Mouse (Mus musculus) forebrain, embryonic 16.5 days (tissue): ENCODE data around the gene Isg15. TPM values are rescaled to one million over a fixed set of nuclear protein-coding genes. Genes with fewer than 3 reads are reported as not detected.
"Not testable (repeated sequence)": the region's sequence is repeated elsewhere in the genome, so short reads cannot be mapped to it uniquely, and the experiment has no call there.

Experiments used
- ATAC-seq: fragments of 200-750 bp; cut with Nextera tagmentation; 2 replicates; pipeline ENCODE4 v1.8.0; 2017; ENCODE audit warnings: mild to moderate bottlenecking, moderate library complexity
- H3K27ac ChIP-seq: fragments of 300-500 bp; sonication (generic); 2 replicates; pipeline ENCODE4 v1.5.1; 2014; ENCODE audit warnings: low read length, control low read depth
- H3K27me3 ChIP-seq: fragments of 300-500 bp; sonication (generic); replicated peaks from 2 replicates; pipeline ENCODE4 v1.6.1; 2014; ENCODE audit warnings: low read length; ENCODE audit not compliant: control insufficient read depth, insufficient read depth
- H3K36me3 ChIP-seq: fragments of 300-500 bp; sonication (generic); 2 replicates; pipeline ENCODE4 v1.6.1; 2014; ENCODE audit not compliant: control insufficient read depth, insufficient read depth
- H3K4me1 ChIP-seq: fragments of 300-500 bp; sonication (generic); replicated peaks from 2 replicates; pipeline ENCODE4 v1.6.1; 2014; ENCODE audit warnings: low read length; ENCODE audit not compliant: control insufficient read depth, insufficient read depth
- H3K4me2 ChIP-seq: fragments of 300-500 bp; sonication (generic); 2 replicates; pipeline ENCODE4 v1.6.1; 2014; ENCODE audit warnings: mild to moderate bottlenecking, low read length, control low read depth
- H3K4me3 ChIP-seq: fragments of 300-500 bp; sonication (generic); replicated peaks from 2 replicates; pipeline ENCODE4 v1.5.1; 2014; ENCODE audit warnings: mild to moderate bottlenecking, low read length, control low read depth
- H3K9ac ChIP-seq: fragments of 300-500 bp; sonication (generic); replicated peaks from 2 replicates; pipeline ENCODE4 v1.6.1; 2014; ENCODE audit warnings: low read depth, low read length, control low read depth
- H3K9me3 ChIP-seq: fragments of 300-500 bp; sonication (generic); 2 replicates; pipeline ENCODE4 v1.6.1; 2016; ENCODE audit warnings: low read length; ENCODE audit not compliant: control insufficient read depth
- WGBS: fragments of 180-500 bp; shearing (Covaris S2); extraction: QIAGEN DNeasy Blood & Tissue Kit; methylation state at CpG from one replicate; pipeline ENCODE4 v1.1.7; 2014; 5-methylcytosine and 5-hydroxymethylcytosine counted together
- polyA plus RNA-seq: library from polyadenylated mRNA; unstranded; fragments of >200 nt; fragmentation: Nextera tagmentation; extraction: Ambion mirVana; gene quantifications from 2 replicates; pipeline ENCODE4 v1.2.1, GENCODE M21; 2015

Isg15 gene
- polyA plus RNA-seq, 1 experiment from 2014 or later = 1.5 TPM

- peak overlapping the region; percentile 62 for H3K4me3 ChIP-seq
- peak overlapping the region; percentile 36; the same call in 1 of the 2 replicates for H3K9ac ChIP-seq
- peak overlapping the region; percentile 86 for H3K4me2 ChIP-seq
- 90% methylated on average over 5 of the region's 5 CpGs for WGBS
- peaks cover 3% of the 10 kb centered on the region; the same call in 1 of the 2 replicates for H3K36me3 ChIP-seq
- no peak overlapping the region for H3K27ac ChIP-seq
- no peaks in the 10 kb centered on the region for H3K9me3 ChIP-seq
- H3K27me3 ChIP-seq = no peaks in the 10 kb centered on the region
- no peak for ATAC-seq
- H3K4me1 ChIP-seq = peaks cover 81% of the 10 kb centered on the region
Observed at GRCm38 (mm10) chr4:156183747-156184146, 16.9 kb downstream of the Isg15 start.

DNA sequence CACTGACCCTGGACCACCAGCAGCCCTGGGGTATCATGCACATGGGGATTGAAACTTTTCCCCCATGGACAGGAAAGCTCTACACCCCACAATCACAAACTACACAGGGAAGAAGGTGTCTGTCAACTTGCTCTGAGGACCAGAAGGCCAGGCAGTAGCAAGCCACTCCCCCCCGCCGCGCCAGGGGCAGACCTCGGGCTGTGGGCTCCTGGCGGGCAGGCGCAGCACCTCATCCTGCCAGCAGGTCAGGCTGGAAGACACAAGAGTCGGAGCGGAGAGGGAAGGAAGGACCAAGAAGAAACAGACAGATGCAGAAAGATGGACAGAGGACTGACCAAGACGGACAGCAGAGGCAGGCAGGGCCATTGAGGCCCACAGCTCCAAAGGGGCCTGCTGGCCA is 23.0 kb downstream of the Isg15 start:
- Histone ChIP-seq H3K9me3 (no peaks in the 10 kb centered on the region), H3K27ac (no peak overlapping the region), H3K9ac (no peak overlapping the region), H3K27me3 (no peaks in the 10 kb centered on the region), H3K4me3 (no peak overlapping the region), H3K4me2 (no peak overlapping the region), H3K36me3 (peaks cover 47% of the 10 kb centered on the region), H3K4me1 (peaks cover 25% of the 10 kb centered on the region)
- WGBS = 92% methylated on average over 9 of the region's 9 CpGs
- ATAC-seq = no peak

- Histone ChIP-seq H3K27ac (no peak overlapping the region), H3K4me2 (no peak overlapping the region), H3K36me3 (peaks cover 79% of the 10 kb centered on the region), H3K4me1 (no peaks in the 10 kb centered on the region), H3K27me3 (no peaks in the 10 kb centered on the region), H3K4me3 (no peak overlapping the region), H3K9me3 (no peaks in the 10 kb centered on the region), H3K9ac (no peak overlapping the region)
- 94% methylated on average over 11 of the region's 11 CpGs for WGBS
- no peak for ATAC-seq
Observed at GRCm38 (mm10) chr4:156171828-156172227, 28.8 kb downstream of the Isg15 start.

DNA sequence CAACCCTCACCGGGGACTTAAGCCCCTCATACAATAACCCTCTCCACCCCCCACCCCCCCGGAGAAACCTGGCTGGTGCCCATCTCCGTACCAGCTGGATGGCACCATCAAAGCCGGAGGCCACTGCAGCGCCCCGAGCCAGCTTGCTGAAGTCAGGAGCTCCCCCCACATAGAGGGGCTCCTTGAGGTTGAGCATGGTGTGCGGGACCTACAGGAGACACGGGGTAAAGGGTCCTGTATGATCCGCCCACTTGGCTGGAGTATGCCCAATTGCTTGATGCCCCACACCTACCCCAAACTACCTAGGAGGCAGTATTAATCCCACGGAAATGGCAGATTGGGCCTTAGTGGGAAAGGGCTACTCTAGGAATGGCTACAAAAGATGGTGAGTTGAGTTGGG is 31.5 kb downstream of the Isg15 start:
- ATAC-seq = no peak
- Histone ChIP-seq H3K9me3 (no peaks in the 10 kb centered on the region), H3K27ac (no peak overlapping the region), H3K4me2 (no peak overlapping the region), H3K4me3 (no peak overlapping the region), H3K4me1 (no peaks in the 10 kb centered on the region), H3K9ac (no peak overlapping the region), H3K36me3 (peaks cover 84% of the 10 kb centered on the region), H3K27me3 (no peaks in the 10 kb centered on the region)
- WGBS = 94% methylated on average over 10 of the region's 10 CpGs

GRCm38 (mm10) chr4:156168611-156169010 is 32.0 kb downstream of the Isg15 start:
- H3K27ac ChIP-seq = no peak overlapping the region
- 95% methylated on average over 8 of the region's 8 CpGs for WGBS
- H3K4me3 ChIP-seq = no peak overlapping the region
- H3K4me2 ChIP-seq = no peak overlapping the region
- no peak overlapping the region for H3K9ac ChIP-seq
- no peak for ATAC-seq
- no peaks in the 10 kb centered on the region for H3K9me3 ChIP-seq
- H3K27me3 ChIP-seq = no peaks in the 10 kb centered on the region
- H3K4me1 ChIP-seq = no peaks in the 10 kb centered on the region
- H3K36me3 ChIP-seq = peaks cover 85% of the 10 kb centered on the region

DNA sequence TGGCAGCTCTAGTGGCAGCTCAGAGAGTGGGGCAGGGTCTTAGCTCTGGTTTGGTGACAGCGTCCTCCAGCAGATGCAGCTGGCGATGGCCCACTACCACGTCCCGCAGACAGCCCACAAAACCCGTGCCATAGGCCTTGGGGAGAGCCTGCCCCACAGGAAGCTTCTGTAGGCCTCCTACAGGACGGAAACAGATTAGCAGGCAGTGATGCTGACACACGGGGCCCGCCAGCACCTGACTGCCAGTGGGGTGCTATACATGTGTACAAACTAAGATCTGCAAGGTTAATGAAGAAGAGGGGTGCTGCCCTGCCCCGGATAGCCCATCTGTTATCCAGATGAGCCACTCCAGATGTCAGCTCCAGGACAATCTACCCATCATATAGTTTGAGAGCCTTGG is 34.1 kb downstream of the Isg15 start:
- Histone ChIP-seq H3K4me2 (no peak overlapping the region), H3K4me3 (no peak overlapping the region), H3K4me1 (no peaks in the 10 kb centered on the region), H3K9ac (no peak overlapping the region), H3K27ac (no peak overlapping the region), H3K9me3 (peaks cover 7% of the 10 kb centered on the region; the same call in 1 of the 2 replicates), H3K36me3 (peaks cover 73% of the 10 kb centered on the region), H3K27me3 (no peaks in the 10 kb centered on the region)
- no peak for ATAC-seq
- 89% methylated on average over 9 of the region's 9 CpGs for WGBS

DNA sequence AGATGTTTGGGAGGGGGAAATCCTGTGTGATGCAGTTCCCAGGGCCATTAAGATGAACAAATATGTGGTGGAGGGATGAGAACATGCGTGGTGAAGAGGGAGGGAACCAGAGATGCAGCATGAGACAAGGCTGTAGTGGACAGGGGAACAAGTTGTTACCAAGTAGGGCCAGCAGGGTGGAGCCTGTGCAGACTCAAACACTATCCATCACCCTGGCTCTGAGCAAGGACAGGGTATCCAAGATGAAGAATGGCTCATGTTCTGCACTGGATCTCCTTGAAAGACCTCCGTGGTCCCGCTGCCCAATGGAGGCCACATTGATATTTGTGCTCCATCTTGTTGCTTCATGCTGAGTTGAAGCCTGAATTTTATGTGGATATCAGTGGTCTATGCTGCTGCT is 45.8 kb downstream of the Isg15 start:
- H3K27me3 ChIP-seq = no peaks in the 10 kb centered on the region
- no peaks in the 10 kb centered on the region for H3K4me1 ChIP-seq
- 96% methylated on average over 3 of the region's 3 CpGs for WGBS
- no peaks in the 10 kb centered on the region for H3K36me3 ChIP-seq
- peaks cover 6% of the 10 kb centered on the region; the same call in 1 of the 2 replicates for H3K9me3 ChIP-seq
- ATAC-seq = no peak
- no peak overlapping the region for H3K4me3 ChIP-seq
- H3K4me2 ChIP-seq = no peak overlapping the region
- H3K9ac ChIP-seq = no peak overlapping the region
- no peak overlapping the region for H3K27ac ChIP-seq

- H3K36me3 ChIP-seq, H3K27ac ChIP-seq, ATAC-seq, H3K4me2 ChIP-seq, H3K4me3 ChIP-seq, H3K4me1 ChIP-seq, H3K27me3 ChIP-seq, H3K9ac ChIP-seq, H3K9me3 ChIP-seq: not testable (repeated sequence)
- 88% methylated on average over 10 of the region's 10 CpGs for WGBS
Observed at GRCm38 (mm10) chr4:156150887-156151286, 49.7 kb downstream of the Isg15 start.
